Mouse (Mus musculus) megakaryocyte, adult 5-6 weeks (primary cell): Measurements from ENCODE around the gene Aym1. TPM values are rescaled to one million over a fixed set of nuclear protein-coding genes. Genes with fewer than 3 reads are reported as not detected.
"Not testable (repeated sequence)": the region's sequence is repeated elsewhere in the genome, so short reads cannot be mapped to it uniquely, and the experiment has no call there.

Experiments used
- ATAC-seq: 2 replicates; pipeline ENCODE4 v1.8.0; 2016; ENCODE audit warnings: mild to moderate bottlenecking, inconsistent platforms; ENCODE audit not compliant: poor library complexity, severe bottlenecking
- total RNA-seq, 2 experiments: library from RNA; stranded (forward) in 1 of 2; stranded (reverse) in 1 of 2; fragments of 153-499, 151-499 nt in 1 of 2; fragments of 221-1000, 200-1000 nt in 1 of 2; gene quantifications; 2 replicates each; pipeline versions ENCODE4 v1.2.3 to v1.2.4; 2015 to 2017

Gene Aym1
- total RNA-seq, 2 experiments from 2014 or later, result not detected

DNA sequence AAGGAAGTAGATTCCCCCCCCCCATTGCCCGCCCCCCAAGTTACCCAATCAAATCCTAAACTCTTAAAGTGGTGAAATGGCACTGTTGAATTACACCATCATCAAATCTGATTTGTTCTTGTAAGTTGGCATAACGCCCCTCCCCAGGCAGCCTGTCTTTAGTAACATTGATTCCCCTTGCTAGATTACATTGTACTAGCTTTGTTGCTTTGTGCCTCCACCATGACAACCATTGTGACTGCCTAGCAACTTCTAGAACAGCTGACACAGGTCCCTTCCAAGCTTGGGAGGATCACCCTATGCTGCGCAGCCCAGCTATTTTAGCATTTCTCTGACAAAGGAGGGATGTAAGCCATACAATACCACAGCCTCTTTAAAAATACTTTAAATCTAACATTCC lies 5.3 kb upstream of the Aym1 start:
- ATAC-seq, result no peak

DNA sequence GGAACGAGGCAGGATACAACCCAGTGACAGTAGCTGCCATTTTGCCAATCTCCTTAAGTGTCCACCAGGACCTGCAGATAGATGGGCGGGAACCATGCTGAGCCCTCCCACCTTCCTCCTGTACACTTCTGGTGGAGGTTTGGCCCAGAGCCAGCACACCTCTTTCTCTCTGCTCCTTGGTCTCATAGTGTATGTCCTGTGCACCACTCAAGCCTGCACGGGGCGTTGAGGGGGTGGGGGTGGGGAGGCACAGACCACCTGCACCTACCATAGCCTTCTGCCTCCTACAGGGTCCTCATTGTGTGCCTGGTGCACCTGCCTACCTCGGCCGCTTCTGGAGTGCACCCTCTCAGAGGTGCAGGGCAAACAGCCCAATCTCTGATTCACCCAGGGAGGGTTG lies 4.5 kb upstream of the Aym1 start:
- no peak for ATAC-seq

- no peak for ATAC-seq
These were observed 2.8 kb upstream of the Aym1 start for GRCm38 (mm10) chr5:113354311-113354710.

GRCm38 (mm10) chr5:113357656-113358055 lies 562 bp downstream of the Aym1 start:
- no peak for ATAC-seq

DNA sequence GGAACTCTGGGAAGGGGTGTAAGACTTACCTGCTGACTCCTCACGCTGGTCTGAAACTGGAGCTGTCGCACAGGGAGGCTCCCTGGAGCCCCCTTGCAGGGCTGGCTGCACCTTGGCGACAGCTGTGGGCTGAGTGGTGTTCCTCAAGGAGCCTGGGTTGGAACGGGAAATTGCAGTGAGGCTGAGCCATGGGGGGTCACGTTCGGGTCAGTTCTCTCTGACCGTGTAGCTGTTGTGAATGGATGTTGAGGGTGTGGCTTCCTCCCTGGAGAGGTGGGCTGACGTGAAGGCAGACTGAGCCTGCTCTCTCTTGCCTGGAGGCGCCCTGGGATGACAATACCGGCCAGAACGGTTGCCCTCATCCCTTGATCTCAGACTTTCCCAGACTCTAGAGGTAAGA lies 1.7 kb downstream of the Aym1 start:
- ATAC-seq, result no peak

- ATAC-seq, result no peak
These were observed 4.2 kb downstream of the Aym1 start for GRCm38 (mm10) chr5:113361283-113361682.

- no peak for ATAC-seq
These were observed 5.3 kb downstream of the Aym1 start for GRCm38 (mm10) chr5:113362258-113362996.

DNA sequence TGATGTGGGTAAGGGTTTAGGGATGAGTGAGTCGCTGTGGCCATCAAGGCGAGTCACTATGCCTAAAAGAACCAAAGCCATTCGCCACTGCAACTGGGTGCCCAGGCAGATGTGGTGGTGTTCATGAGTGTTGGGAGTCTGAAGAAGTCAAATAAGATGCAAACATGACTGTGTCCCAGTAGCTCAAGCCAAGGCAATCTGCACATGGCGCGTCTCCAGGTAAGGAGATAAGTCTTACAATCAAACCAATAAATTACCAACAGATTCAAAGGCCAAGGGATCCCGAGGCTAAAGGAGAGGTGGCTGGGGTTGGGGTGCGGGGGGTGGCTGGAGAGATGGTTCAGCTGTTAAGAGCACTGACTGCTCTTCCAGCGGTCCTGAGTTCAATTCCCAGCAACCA lies 6.1 kb downstream of the Aym1 start:
- no peak for ATAC-seq

DNA sequence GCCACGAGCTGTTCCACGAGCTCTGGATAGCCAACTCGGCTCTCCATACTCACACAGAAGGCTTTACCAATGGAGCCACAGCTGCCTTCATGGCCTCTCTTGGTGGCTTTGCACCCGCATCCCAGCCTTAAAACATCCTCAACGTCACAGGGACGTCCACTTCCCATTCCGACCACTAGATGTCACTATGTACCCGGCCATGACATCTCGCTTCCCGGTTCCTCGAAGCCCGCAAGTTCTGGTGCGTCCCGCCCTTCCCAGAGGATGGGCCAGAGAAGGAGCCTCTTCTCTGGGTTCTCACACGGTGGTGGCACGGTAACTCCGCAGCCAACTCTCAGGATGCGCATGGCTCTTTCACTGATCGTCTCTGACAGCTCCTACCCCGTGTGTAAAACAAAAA lies 8.8 kb downstream of the Aym1 start:
- peak; percentile 54 for ATAC-seq

DNA sequence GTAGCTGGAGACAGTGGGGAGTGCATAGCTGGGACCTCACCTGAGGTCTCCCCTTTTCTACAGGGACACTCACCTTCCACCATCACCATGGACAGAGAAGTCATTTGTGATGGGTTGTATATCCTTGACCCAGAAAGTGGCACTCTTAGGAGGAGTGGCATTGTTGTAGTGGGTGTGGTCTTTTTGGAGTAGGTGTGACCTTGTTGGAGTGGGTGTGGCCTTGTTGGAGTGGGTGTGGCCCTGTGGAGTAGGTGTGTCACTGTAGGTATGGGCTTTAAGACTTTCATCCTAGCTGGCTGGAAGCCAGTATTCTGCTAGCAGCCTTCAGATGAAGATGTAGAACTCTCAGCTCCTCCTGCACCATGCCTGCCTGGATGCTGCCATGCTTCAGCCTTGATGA lies 10.6 kb downstream of the Aym1 start:
- ATAC-seq, result not testable (repeated sequence)

GRCm38 (mm10) chr5:113369262-113369868 lies 12.3 kb downstream of the Aym1 start:
- no peak for ATAC-seq

DNA sequence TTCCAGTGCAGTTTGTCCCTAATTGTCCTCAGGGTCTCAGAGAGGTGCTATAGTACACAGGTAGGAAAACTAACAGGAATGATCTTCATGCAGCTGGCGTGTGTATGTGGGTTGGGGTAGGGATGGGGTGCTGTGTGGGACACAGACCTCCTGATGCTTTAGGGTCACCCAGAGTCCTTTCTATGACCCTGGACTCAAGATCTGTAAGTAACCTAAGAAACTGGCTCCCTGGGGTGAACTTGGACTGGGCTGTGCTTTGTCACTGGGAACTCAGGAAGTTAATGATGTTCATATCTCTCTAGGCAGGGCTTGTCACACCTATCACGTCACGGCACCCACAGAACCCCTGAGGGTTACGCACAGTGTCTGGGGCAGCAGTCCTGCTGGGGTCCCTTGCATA lies 15.4 kb downstream of the Aym1 start:
- no peak for ATAC-seq

DNA sequence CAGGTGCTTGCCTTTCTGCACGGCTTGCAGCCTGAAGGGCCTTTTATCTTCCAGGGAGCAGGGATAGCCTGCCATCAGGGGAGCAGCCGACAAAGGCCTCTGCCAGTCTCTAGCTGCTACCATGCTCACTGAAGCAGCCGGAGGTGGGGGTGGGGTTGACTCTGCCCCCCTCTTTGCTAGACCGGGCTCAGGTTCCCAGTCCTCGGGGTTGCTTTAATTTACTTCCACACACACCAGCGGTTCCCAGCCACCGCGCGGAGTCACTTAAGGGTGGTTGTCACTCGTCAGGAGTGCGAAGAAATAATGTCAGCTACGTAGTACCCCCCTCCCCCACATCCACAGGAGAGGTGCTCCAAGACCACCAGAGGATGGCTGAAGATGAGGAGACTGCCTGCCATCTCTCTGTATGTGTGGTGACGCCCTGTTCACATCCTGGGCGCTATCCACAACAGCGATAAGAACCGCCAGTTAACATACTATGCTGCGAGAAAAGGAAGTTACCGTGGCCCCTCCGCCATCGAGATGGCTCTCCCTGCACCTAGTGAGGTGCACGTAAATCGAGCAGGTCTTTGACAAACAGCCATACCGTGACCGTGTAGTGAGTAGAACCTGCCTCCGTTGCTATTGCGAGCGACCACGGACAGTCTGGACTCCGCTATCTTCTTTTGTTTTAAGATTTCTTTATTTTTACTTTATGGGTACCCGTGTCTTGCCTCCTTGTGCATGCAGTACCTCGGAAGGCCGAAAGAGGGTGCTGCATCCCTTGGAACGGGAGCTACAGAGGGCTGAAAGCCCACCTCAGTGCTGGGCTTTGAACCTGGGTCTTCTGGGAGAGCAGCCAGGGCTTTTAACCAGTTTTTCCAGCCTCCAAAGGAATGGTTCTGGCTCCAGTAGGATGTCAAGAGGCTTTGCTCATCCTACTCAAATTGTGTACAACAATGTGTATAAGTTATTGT lies 16.2 kb downstream of the Aym1 start:
- ATAC-seq, result no peak

DNA sequence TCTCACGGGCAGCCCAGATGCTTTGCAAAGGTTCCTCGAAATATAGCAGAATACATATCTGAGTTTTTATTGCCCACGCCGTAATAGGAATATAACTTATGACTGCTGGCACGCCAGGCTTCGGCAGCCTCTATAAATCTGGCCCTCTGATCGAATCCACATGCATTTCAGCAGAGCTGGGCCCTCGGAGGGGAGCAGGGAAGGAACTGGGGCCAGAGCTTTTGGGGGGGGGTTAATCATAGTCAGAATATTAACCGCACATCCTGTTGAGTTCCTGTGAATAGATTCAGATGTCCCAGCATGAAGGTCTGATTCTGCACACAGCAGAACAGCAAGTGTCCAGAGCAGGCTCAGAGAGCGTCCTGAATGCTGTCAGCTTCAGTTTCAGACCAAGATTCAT lies 17.2 kb downstream of the Aym1 start:
- ATAC-seq, result no peak

DNA sequence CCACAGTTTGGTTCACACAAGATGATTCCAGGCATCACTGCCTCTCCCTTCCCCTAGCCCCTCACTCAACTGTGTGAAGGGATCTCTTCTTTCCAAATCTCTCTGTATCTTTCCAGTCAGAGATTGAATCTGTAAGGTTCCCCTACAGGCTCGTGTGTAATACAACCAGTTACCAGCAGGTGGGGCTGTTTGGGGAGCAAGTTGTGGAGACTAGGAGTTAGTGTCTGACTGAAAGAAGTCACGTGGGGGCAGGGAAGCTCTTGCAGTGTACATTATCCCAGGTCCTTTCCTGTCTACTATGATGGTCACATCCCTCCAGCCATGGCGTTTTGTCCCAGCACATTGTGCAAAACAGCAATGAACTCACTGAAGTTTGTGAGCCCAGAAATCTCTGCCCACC lies 18.7 kb downstream of the Aym1 start:
- ATAC-seq, result no peak

GRCm38 (mm10) chr5:113376292-113376691 lies 19.2 kb downstream of the Aym1 start:
- ATAC-seq, result no peak

DNA sequence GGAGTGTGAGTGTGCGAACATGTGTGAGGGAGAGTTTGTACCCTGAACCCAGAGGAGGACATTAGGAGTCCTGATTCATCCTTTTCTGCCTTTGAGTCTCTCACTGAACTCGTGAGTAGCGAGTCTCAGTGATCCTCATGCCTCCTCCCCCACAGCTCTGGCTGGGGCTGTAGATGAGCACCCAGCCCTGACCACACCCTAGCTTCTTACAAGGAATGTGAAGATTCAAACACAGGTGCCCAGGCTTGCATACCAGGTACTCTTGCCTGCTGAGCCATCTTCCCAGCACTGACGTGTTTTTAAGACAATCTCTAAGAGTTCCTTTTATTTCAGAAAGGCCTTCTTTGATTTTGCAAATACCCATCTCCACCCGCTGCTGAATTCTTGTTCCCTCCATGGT lies 22.3 kb downstream of the Aym1 start:
- no peak for ATAC-seq

- ATAC-seq, result no peak
These were observed 23.5 kb downstream of the Aym1 start for GRCm38 (mm10) chr5:113380553-113380952.

DNA sequence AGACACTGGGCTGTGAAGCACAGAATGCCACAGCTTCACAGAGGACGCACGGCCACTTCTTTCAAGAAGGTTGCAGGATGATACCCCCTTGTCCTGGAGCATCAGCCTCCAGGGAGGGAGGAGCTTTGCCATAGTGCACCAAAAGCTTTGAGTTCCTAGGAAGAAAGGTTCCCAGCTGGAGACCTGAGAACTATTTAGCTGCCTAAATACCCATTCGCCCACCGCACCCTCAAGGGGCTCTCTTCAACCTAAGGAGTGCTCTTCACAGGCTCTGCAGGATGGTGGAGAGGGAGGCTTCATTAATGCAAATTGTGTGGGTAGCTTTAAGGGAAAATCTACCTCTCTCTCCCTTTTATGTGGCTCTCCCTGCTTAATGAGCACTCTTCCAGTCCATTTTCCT lies 25.5 kb downstream of the Aym1 start:
- no peak for ATAC-seq

DNA sequence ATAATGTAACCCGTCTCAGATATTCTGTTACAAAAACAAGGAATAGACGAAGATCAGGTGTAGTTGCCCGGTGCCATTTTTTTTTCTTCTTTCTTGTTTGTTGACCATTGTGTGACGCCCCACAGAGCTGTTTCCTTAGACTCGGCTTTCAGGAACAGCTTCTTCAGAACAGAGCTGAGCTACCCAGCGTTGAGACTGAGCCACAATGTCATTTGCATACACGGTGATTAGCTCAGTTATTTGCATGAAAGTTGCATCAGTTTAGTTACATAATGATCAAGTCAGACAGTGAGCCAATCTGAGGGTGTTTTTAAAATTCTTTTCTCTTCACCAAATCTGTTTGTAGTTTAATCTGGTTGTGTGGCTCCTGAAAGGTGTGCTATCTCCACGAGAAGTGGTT lies 36.7 kb downstream of the Aym1 start:
- no peak for ATAC-seq

DNA sequence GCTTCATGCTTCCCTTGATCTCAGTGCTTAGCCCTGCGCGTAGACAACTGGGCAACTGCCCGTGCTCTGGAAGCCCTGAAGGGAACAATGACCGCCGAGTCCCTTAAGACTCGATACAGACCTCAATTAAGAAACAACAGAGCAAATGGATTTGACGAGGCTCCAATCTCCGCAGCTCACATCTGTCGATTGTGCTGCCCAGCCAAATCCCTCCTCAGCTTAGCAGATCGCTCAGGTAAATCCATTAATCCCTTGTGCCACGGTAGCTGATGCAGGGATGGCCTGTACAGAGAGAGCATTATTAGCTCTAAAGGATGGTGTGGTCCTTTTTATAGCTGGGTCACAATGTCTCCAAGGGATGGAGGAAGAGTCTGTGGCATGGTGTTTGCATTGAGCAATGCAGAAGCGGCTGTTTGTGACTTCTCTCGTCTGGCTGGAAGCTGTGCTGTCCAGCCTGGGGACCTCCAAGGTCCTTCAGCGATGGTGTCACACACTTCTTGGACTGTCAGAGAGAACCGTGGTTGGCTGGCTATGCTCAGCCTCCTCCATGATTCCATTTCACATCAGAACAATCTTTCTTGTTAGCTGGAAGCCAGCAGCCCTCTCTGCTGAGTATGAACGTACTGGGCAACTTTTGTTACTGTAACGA lies 39.3 kb downstream of the Aym1 start:
- ATAC-seq, result no peak
